Mouse (Mus musculus): ENCODE data around the gene Cideb.

DNA sequence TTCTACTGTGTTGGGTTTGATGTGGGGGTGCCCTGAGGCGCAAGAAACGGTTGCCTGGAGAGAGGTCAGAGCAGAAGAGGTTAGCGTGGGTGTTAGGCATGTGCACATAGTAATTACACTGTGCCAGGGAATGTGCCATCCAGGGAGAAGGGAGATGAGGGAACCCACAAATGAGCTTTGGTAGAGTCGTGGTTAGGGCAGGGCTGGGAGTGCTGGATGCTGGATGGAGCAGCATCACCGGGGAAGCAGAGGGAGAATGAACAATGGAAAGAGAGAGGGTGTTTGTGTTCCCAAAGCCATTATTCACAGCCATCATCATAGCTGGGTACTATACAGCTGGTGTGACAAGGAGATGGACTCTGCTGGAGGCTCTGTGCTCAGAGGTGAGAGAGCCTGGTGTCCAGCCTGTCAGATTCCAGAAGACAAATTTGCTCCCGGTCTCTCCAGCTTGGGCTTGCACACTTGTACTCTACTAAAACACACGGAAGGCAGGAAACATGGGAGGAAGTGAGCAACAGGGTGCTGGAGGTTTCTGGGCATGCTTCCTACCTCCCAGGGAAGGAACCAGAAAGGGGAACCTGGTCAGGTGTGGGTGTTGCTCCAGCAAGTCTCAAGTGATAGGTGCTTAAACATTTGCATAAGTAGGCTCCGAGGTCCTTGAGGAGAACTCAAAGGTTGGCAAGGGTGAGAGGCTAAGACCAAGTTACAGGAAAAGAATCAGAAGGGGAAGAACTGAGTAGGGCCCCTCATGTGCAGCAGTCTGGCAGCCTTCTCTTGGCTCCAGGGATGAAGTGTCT is 30.2 kb downstream of the Cideb start:
- no peak for TF ChIP-seq CTCF (IDR thresholded peaks at IDR 0.05; ENCODE audit: control insufficient read depth, insufficient read depth, low read length)
- no peak for TF ChIP-seq POLR2A (IDR thresholded peaks at IDR 0.05; ENCODE audit: borderline replicate concordance, control insufficient read depth, low read depth, low read length)
